Comparison of ENCODE assay signal across 13 mouse cellular contexts in the genomic region with DNA sequence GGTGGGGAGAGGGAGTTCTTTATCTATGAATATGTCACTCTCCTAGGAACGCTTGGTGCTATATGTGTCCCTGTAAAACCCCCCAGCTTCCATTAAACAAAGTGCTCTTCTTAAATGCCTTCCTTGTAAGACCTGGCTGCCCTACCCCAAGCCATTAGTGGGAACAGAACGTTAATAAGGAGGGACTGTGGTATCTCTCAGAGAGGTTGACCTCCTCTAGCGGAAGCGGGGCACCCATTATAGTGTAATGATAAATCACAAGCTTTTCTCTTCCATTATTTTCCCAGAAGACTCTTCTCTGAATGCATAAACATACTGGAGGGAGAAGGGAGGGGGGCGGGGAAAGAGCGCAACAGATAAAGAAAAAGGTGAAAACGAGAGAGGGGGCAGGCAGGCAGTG.
A peak's percentile ranks its signal among the peaks of the same experiment; 100 is the strongest.
DNase-seq lines count a peak whose midpoint lies in the region; ATAC-seq and TF ChIP-seq lines count a peak whose summit lies in the region.
"Had no signal": no experiment of that assay in that cellular context is flagged by ENCODE, and none has a peak within 500 bp of the region (broad histone marks: within the 10 kb centered on the region; RNA-seq: fewer than 3 reads in every experiment).

No protein-coding gene starts in this region.

- ATAC-seq in heart, embryonic 11.5 days (replicated peaks; ENCODE audit: insufficient number of reproducible peaks, low FRiP score, low TSS enrichment) = no peak
- ATAC-seq in kidney, embryonic 16.5 days (ENCODE audit: low FRiP score, low TSS enrichment) = no peak
- ATAC-seq in neural tube, embryonic 11.5 days (ENCODE audit: insufficient read depth, low FRiP score, low TSS enrichment) = peak; percentile 53; the same call in 1 of the 2 replicates

- peaks cover 4% of the 10 kb centered on the region; the same call in 1 of the 2 replicates for H3K4me1 ChIP-seq in heart, embryonic 11.5 days (ENCODE audit: control insufficient read depth, insufficient read depth, low read length)
- H3K4me1 ChIP-seq in heart, adult 2 months (ENCODE audit: control insufficient read depth, insufficient read depth, low read length) = no peaks in the 10 kb centered on the region
- H3K4me1 ChIP-seq in kidney, embryonic 16.5 days (ENCODE audit: insufficient read depth, low read length) = no peaks in the 10 kb centered on the region
- no peaks in the 10 kb centered on the region for H3K4me1 ChIP-seq in neural tube, embryonic 11.5 days (ENCODE audit: control insufficient read depth, insufficient read depth, low read length)

- H3K27ac ChIP-seq in heart, embryonic 11.5 days (ENCODE audit: low read depth, low read length) = no peak overlapping the region
- no peak overlapping the region for H3K27ac ChIP-seq in heart, adult 2 months
- H3K27ac ChIP-seq in kidney, embryonic 16.5 days (ENCODE audit: low read length) = no peak overlapping the region
- H3K27ac ChIP-seq in neural tube, embryonic 11.5 days (ENCODE audit: low read depth, low read length) = no peak overlapping the region

- H3K4me2 ChIP-seq in heart, embryonic 11.5 days = peak overlapping the region; percentile 49
- H3K4me2 ChIP-seq in kidney, embryonic 16.5 days (replicated peaks; ENCODE audit: low read depth, low read length) = 0 out of 2 replicates have a peak overlapping the region, but pooled peaks have one; percentile 8
- no peak overlapping the region for H3K4me2 ChIP-seq in neural tube, embryonic 11.5 days (ENCODE audit: low read depth)

- no peaks in the 10 kb centered on the region for H3K9me3 ChIP-seq in heart, embryonic 11.5 days (replicated peaks; ENCODE audit: control insufficient read depth, low read length)
- no peaks in the 10 kb centered on the region for H3K9me3 ChIP-seq in kidney, embryonic 16.5 days (ENCODE audit: low read length)
- H3K9me3 ChIP-seq in neural tube, embryonic 11.5 days (ENCODE audit: control insufficient read depth, low read length) = no peaks in the 10 kb centered on the region

- no peak for TF ChIP-seq EP300 in heart, adult 2 months (IDR thresholded peaks at IDR 0.05; ENCODE audit: insufficient read depth, low read depth, low read length)

- DNase-seq in heart, adult 2 months = no peak
- DNase-seq in kidney, adult 18-20 months = no peak
- no peak for DNase-seq in neural tube, embryonic 11.5 days (ENCODE audit: low spot score)
- no peak for DNase-seq in neural tube, embryonic 10.5 days (ENCODE audit: extremely low spot score, low spot score)
- no peak for DNase-seq in MN1 (ENCODE audit: low spot score)
- DNase-seq: cerebellum, adult 9-10 months; gastrocnemius, postnatal 14 days; kidney, adult 8-10 months; right cerebral cortex, adult 18-20 months; thymus, postnatal 4 days had no signal

- H3K9ac ChIP-seq in heart, embryonic 11.5 days (ENCODE audit: low read depth, low read length) = no peak overlapping the region
- H3K9ac ChIP-seq in heart, adult 2 months (ENCODE audit: low read depth, low read length) = no peak overlapping the region
- no peak overlapping the region for H3K9ac ChIP-seq in kidney, embryonic 16.5 days (replicated peaks; ENCODE audit: low read length)
- H3K9ac ChIP-seq in neural tube, embryonic 11.5 days (ENCODE audit: low read length) = no peak overlapping the region

- H3K27me3 ChIP-seq in heart, embryonic 11.5 days (ENCODE audit: control insufficient read depth, insufficient read depth, low read length) = no peaks in the 10 kb centered on the region
- H3K27me3 ChIP-seq in heart, adult 2 months (ENCODE audit: control insufficient read depth, insufficient read depth, low read length) = no peaks in the 10 kb centered on the region
- H3K27me3 ChIP-seq in kidney, embryonic 16.5 days (ENCODE audit: insufficient read depth, low read length) = no peaks in the 10 kb centered on the region
- no peaks in the 10 kb centered on the region for H3K27me3 ChIP-seq in neural tube, embryonic 11.5 days (ENCODE audit: control insufficient read depth, insufficient read depth, low read length)

- intact Hi-C loops in heart, adult 2 months (cut with DNase I) = no loop called here

- WGBS in heart, embryonic 11.5 days (ENCODE audit: insufficient replicate concordance) = 42% methylated on average over 7 of the region's 7 CpGs
- WGBS in heart, adult 2 months = 65% methylated on average over 7 of the region's 7 CpGs
- WGBS in kidney, embryonic 16.5 days = 48% methylated on average over 7 of the region's 7 CpGs
- WGBS in neural tube, embryonic 11.5 days = 57% methylated on average over 7 of the region's 7 CpGs

- H3K4me3 ChIP-seq in heart, embryonic 11.5 days (ENCODE audit: low read depth, low read length) = no peak overlapping the region
- H3K4me3 ChIP-seq in heart, adult 2 months = no peak overlapping the region
- H3K4me3 ChIP-seq in kidney, embryonic 16.5 days (ENCODE audit: low read length) = no peak overlapping the region
- no peak overlapping the region for H3K4me3 ChIP-seq in neural tube, embryonic 11.5 days (ENCODE audit: low read depth, low read length)

- no peaks in the 10 kb centered on the region for H3K79me2 ChIP-seq in heart, adult 2 months (replicated peaks; ENCODE audit: control insufficient read depth, insufficient read depth, low read length)

- no peak for TF ChIP-seq POLR2A in heart, adult 2 months (IDR thresholded peaks at IDR 0.05; ENCODE audit: insufficient read depth, low read depth, low read length)

- TF ChIP-seq CTCF in heart, adult 2 months (IDR thresholded peaks at IDR 0.05) = no peak

- no peaks in the 10 kb centered on the region for H3K36me3 ChIP-seq in heart, embryonic 11.5 days (ENCODE audit: control insufficient read depth, insufficient read depth, low read length)
- H3K36me3 ChIP-seq in heart, adult 2 months (ENCODE audit: control insufficient read depth, insufficient read depth, low read length) = no peaks in the 10 kb centered on the region
- H3K36me3 ChIP-seq in kidney, embryonic 16.5 days (ENCODE audit: insufficient read depth, low read length) = no peaks in the 10 kb centered on the region
- no peaks in the 10 kb centered on the region for H3K36me3 ChIP-seq in neural tube, embryonic 11.5 days (ENCODE audit: control insufficient read depth, insufficient read depth, low read length)
- H3K36me3 ChIP-seq: G1E had no signal
